Mouse (Mus musculus) thymus, adult 2 months (tissue): Measurements from ENCODE around the gene Gse1. TPM values are rescaled to one million over a fixed set of nuclear protein-coding genes. Genes with fewer than 3 reads are reported as not detected.

Source experiments
- DNase-seq: peaks from one replicate; pipeline ENCODE4 v3.0.0; 2021
- H3K27ac ChIP-seq: fragments of 200-500 bp; 2 replicates; pipeline ENCODE4 v1.5.1; 2012; ENCODE audit warnings: low read length, control low read depth; ENCODE audit not compliant: control insufficient read depth, insufficient read depth
- H3K27me3 ChIP-seq: fragments of 200-500 bp; 2 replicates; pipeline ENCODE4 v1.6.1; 2012; ENCODE audit warnings: mild to moderate bottlenecking, low read length, moderate library complexity, mixed read lengths; ENCODE audit not compliant: control insufficient read depth, insufficient read depth
- H3K36me3 ChIP-seq: fragments of 200-500 bp; 2 replicates; pipeline ENCODE4 v1.6.1; 2012; ENCODE audit warnings: mild to moderate bottlenecking, low read length, moderate library complexity; ENCODE audit not compliant: control insufficient read depth, insufficient read depth
- H3K4me1 ChIP-seq: fragments of 200-500 bp; replicated peaks from 2 replicates; pipeline ENCODE4 v1.6.1; 2012; ENCODE audit warnings: low read length; ENCODE audit not compliant: control insufficient read depth, insufficient read depth
- H3K4me3 ChIP-seq: fragments of 200-500 bp; 2 replicates; pipeline ENCODE4 v1.5.1; 2012; ENCODE audit warnings: mild to moderate bottlenecking, low read length, control low read depth, moderate library complexity; ENCODE audit not compliant: control insufficient read depth, insufficient read depth
- CTCF ChIP-seq: fragments of 200-500 bp; IDR thresholded peaks from 2 replicates; pipeline ENCODE4 v1.5.1; 2012; ENCODE audit warnings: mild to moderate bottlenecking, control low read depth, low read length, moderate library complexity, borderline replicate concordance; ENCODE audit not compliant: control insufficient read depth, poor library complexity, insufficient read depth; ENCODE audit errors: extremely low read depth
- POLR2A ChIP-seq: fragments of 200-500 bp; IDR thresholded peaks from 2 replicates; pipeline ENCODE4 v1.6.1; 2012; ENCODE audit warnings: mild to moderate bottlenecking, low read length, control low read depth, moderate library complexity; ENCODE audit not compliant: control insufficient read depth, poor library complexity, insufficient read depth; ENCODE audit errors: extremely low read depth
- WGBS: fragments of 180-500 bp; shearing (Covaris S2); methylation state at CpG from one replicate; pipeline ENCODE4 v1.1.7; 2018; 5-methylcytosine and 5-hydroxymethylcytosine counted together
- polyA plus RNA-seq: library from polyadenylated mRNA; depleted of rRNA; stranded (reverse); fragments of >200 nt; gene quantifications from 2 replicates; pipeline ENCODE4 v1.2.3, GENCODE M21; 2012

Gene Gse1
- polyA plus RNA-seq, 1 experiment, result 202 TPM

- Histone ChIP-seq H3K4me3 (peak overlapping the region; percentile 70), H3K27me3 (no peaks in the 10 kb centered on the region), H3K27ac (no peak overlapping the region), H3K36me3 (no peaks in the 10 kb centered on the region), H3K4me1 (peaks cover 69% of the 10 kb centered on the region)
- TF ChIP-seq CTCF, result no peak
- no peak for TF ChIP-seq POLR2A
- WGBS, result 2% methylated on average over 78 of the region's 79 CpGs
- peak; percentile 50 for DNase-seq
Observed at GRCm38 (mm10) chr8:120535452-120536305, 307.4 kb downstream of the Gse1 start.

DNA sequence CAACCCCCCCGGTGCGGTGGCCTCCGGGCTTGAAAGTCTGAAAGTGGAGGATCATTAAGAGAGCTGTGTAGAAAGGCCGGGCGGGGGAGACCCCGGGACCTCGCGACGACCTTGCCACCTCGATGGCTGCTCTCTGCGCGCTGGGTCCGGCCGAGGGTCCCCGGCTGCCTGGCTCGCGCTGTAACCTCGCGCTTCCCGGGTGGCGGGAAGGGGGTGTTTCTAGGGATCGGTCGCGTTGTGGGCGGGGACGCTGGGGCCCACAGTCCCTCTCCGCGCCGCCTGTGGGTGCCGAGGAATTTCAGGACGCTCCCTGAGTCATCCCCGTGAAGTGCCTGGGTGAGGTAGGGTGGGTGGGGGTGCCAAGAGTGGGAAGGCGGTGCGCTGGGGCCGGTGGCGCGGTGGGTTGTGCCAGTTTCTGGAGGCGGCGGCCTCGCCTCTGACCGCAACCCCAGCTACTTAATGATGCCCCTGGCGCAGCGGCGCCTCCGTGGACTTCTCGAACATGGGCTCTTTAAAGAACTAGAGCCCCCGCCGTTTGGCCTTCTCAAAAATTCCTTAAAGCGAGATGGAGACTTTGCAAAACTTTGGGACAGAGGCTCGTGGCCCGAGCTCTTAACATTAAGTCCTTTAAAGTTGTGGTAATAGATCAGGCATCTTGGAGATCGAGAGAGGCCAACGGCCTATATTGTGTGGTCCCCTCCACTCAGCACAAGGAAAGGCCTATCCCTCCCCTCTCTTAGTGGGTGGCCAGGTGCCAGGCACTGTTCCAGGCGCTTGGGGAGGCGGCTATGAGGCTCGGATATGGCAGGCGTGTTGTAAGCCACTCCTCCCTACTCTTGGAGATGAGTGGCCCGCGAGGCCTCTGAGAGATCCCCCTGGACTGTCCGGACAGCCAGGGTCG, 308.3 kb downstream of the Gse1 start:
- Histone ChIP-seq H3K4me1 (peaks cover 66% of the 10 kb centered on the region), H3K27me3 (no peaks in the 10 kb centered on the region), H3K27ac (peak overlapping the region; percentile 35), H3K36me3 (no peaks in the 10 kb centered on the region), H3K4me3 (peak overlapping the region; percentile 70)
- no peak for TF ChIP-seq POLR2A
- TF ChIP-seq CTCF, result no peak
- under 1% methylated on average over 61 of the region's 61 CpGs for WGBS
- DNase-seq, result peak; percentile 54

- TF ChIP-seq CTCF (0 out of 2 replicates have a peak, but pooled peaks have one; percentile 6), POLR2A (peak; percentile 96; the same call in 1 of the 2 replicates)
- H3K27me3 ChIP-seq, result no peaks in the 10 kb centered on the region
- H3K36me3 ChIP-seq, result no peaks in the 10 kb centered on the region
- H3K4me1 ChIP-seq, result peaks cover 65% of the 10 kb centered on the region
- DNase-seq, result peak; percentile 90
- H3K27ac ChIP-seq, result peak overlapping the region; percentile 91
- WGBS, result under 1% methylated on average over 79 of the region's 79 CpGs
- peak overlapping the region; percentile 70 for H3K4me3 ChIP-seq
Observed at GRCm38 (mm10) chr8:120537207-120537817, 309.1 kb downstream of the Gse1 start.

GRCm38 (mm10) chr8:120537818-120538396, 309.7 kb downstream of the Gse1 start:
- WGBS, result under 1% methylated on average over 43 of the region's 46 CpGs
- Histone ChIP-seq H3K4me1 (peaks cover 66% of the 10 kb centered on the region), H3K27ac (peak overlapping the region; percentile 91), H3K36me3 (no peaks in the 10 kb centered on the region), H3K4me3 (peak overlapping the region; percentile 70), H3K27me3 (no peaks in the 10 kb centered on the region)
- TF ChIP-seq CTCF, result no peak
- no peak for TF ChIP-seq POLR2A
- peak; percentile 66 for DNase-seq

- Histone ChIP-seq H3K4me3 (peak overlapping the region; percentile 70), H3K4me1 (peaks cover 66% of the 10 kb centered on the region), H3K27ac (peak overlapping the region; percentile 91), H3K27me3 (no peaks in the 10 kb centered on the region), H3K36me3 (no peaks in the 10 kb centered on the region)
- WGBS, result 3% methylated on average over 36 of the region's 37 CpGs
- peak; percentile 91 for DNase-seq
- TF ChIP-seq POLR2A (peak; percentile 68), CTCF (0 out of 2 replicates have a peak, but pooled peaks have one; percentile 56)
Observed at GRCm38 (mm10) chr8:120538397-120539240, 310.4 kb downstream of the Gse1 start.
